Mouse (Mus musculus) ES-E14 (cell line): ENCODE results near the gene Sh3pxd2a.

Source experiments
- CHD2 ChIP-seq: IDR thresholded peaks from 2 replicates; pipeline ENCODE4 v1.6.1; 2014; ENCODE audit warnings: mild to moderate bottlenecking, low read depth, low read length, inconsistent platforms
- HCFC1 ChIP-seq: IDR thresholded peaks from 2 replicates; pipeline ENCODE4 v1.6.1; 2012; ENCODE audit warnings: low read length, inconsistent platforms, borderline replicate concordance; ENCODE audit not compliant: insufficient read depth
- ZC3H11A ChIP-seq: IDR thresholded peaks from 2 replicates; pipeline ENCODE4 v1.6.1; 2012; ENCODE audit warnings: low read depth, mild to moderate bottlenecking, inconsistent platforms, low read length, borderline replicate concordance
- ZNF384 ChIP-seq: IDR thresholded peaks from 2 replicates; pipeline ENCODE4 v1.6.1; 2012; ENCODE audit warnings: low read depth, low read length, inconsistent platforms

DNA sequence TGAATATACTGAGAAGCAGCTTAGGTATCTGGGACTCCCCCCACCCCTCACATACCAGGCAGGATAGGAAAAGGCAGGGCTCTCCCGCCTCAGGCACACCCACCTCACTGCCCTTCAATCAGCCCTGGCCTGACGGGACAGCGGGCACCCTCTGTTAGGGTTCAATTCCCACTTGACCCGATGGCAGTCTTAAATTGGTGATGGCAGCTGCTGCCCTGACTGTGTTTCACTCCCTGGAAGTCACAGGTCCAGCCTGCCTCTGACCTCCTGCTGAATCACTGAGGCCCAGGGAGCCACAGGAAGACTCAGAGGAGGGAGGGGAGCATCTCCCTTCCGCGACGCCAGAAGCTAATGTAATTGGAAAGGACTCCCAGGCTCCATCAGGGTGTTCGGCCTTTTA, 117.6 kb downstream of the Sh3pxd2a start:
- TF ChIP-seq HCFC1: no peak
- no peak for TF ChIP-seq ZNF384
- TF ChIP-seq ZC3H11A: no peak
- no peak for TF ChIP-seq CHD2
